ENCODE assay signal across 21 mouse cellular contexts in the genomic region with DNA sequence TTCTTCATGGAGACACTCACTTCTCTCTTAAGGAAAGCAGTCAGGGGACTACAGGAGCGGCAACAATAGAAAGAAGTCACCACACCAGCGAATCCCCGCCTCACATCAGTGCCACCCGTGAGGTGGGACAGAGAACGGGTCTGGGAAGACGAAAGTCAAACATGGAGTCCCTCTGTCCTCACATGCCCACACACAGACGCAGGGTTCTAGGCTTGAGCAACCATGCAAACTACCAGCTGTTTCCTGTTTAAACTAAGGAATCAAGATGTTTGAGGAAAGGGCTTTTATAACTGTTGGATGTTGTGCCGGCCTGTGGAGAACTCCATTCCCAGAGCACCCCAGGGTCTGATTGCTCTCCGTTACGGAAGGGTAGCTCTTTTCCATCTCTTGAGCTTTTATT.
DNase-seq lines count a peak whose midpoint lies in the region; ATAC-seq and TF ChIP-seq lines count a peak whose summit lies in the region.
"Had no signal": no experiment of that assay in that cellular context is flagged by ENCODE, and none has a peak within 500 bp of the region (broad histone marks: within the 10 kb centered on the region; RNA-seq: fewer than 3 reads in every experiment).

No protein-coding gene starts in this region.

- H3K9ac ChIP-seq in limb, embryonic 12.5 days (replicated peaks) = no peak overlapping the region
- H3K9ac ChIP-seq: embryonic facial prominence, embryonic 12.5 days; forebrain, embryonic 15.5 days; hindbrain, embryonic 12.5 days had no signal

- H3K4me1 ChIP-seq in spleen, adult 2 months (ENCODE audit: control insufficient read depth, insufficient read depth, insufficient read length) = peaks cover 22% of the 10 kb centered on the region
- H3K4me1 ChIP-seq in bone marrow, adult 2 months (ENCODE audit: control insufficient read depth, insufficient read depth, low read length) = peaks cover 11% of the 10 kb centered on the region
- H3K4me1 ChIP-seq in limb, embryonic 12.5 days (replicated peaks) = peaks cover 65% of the 10 kb centered on the region
- H3K4me1 ChIP-seq: forebrain, embryonic 15.5 days had no signal

- H3K27ac ChIP-seq in spleen, adult 2 months (ENCODE audit: insufficient read depth, low read length) = no peak overlapping the region
- peak overlapping the region; percentile 62 for H3K27ac ChIP-seq in bone marrow, adult 2 months (ENCODE audit: control insufficient read depth, insufficient read depth, low read depth, low read length, poor library complexity)
- peak overlapping the region; percentile 23; the same call in 1 of the 2 replicates for H3K27ac ChIP-seq in limb, embryonic 12.5 days
- H3K27ac ChIP-seq: embryonic facial prominence, embryonic 12.5 days; forebrain, embryonic 15.5 days; heart, embryonic 10.5 days; hindbrain, embryonic 12.5 days had no signal

- no peaks in the 10 kb centered on the region for H3K9me3 ChIP-seq in limb, embryonic 12.5 days
- H3K9me3 ChIP-seq: embryonic facial prominence, embryonic 12.5 days; forebrain, embryonic 15.5 days; heart, embryonic 10.5 days; hindbrain, embryonic 12.5 days had no signal

- H3K36me3 ChIP-seq in spleen, adult 2 months (ENCODE audit: control insufficient read depth, insufficient read depth, low read length) = no peaks in the 10 kb centered on the region
- H3K36me3 ChIP-seq in limb, embryonic 12.5 days = no peaks in the 10 kb centered on the region
- no peaks in the 10 kb centered on the region for H3K36me3 ChIP-seq in splenic B cell, adult 2 months (ENCODE audit: control insufficient read depth, insufficient read depth, low read length, poor library complexity, severe bottlenecking)
- H3K36me3 ChIP-seq: embryonic facial prominence, embryonic 12.5 days; forebrain, embryonic 15.5 days; heart, embryonic 10.5 days; hindbrain, embryonic 12.5 days had no signal

- no peak for TF ChIP-seq CTCF in spleen, adult 2 months (IDR thresholded peaks at IDR 0.05; ENCODE audit: extremely low read depth, insufficient read depth, insufficient read length, insufficient replicate concordance)
- TF ChIP-seq CTCF in bone marrow, adult 2 months (IDR thresholded peaks at IDR 0.05; ENCODE audit: control insufficient read depth, insufficient read depth, low read length) = no peak

- TF ChIP-seq POLR2A in spleen, adult 2 months (IDR thresholded peaks at IDR 0.05; ENCODE audit: low read depth, low read length) = no peak
- no peak for TF ChIP-seq POLR2A in bone marrow, adult 2 months (IDR thresholded peaks at IDR 0.05; ENCODE audit: borderline replicate concordance, control insufficient read depth, low read depth, low read length)

- no peak overlapping the region for H3K4me3 ChIP-seq in spleen, adult 2 months (ENCODE audit: extremely low read depth, insufficient read depth, insufficient read length)
- H3K4me3 ChIP-seq in bone marrow, adult 2 months (replicated peaks; ENCODE audit: control insufficient read depth, low read depth, low read length) = no peak overlapping the region
- H3K4me3 ChIP-seq in limb, embryonic 12.5 days (replicated peaks) = no peak overlapping the region
- H3K4me3 ChIP-seq: embryonic facial prominence, embryonic 12.5 days; forebrain, embryonic 15.5 days; heart, embryonic 10.5 days; hindbrain, embryonic 12.5 days had no signal

- no peak overlapping the region for H3K4me2 ChIP-seq in limb, embryonic 12.5 days
- H3K4me2 ChIP-seq: embryonic facial prominence, embryonic 12.5 days; forebrain, embryonic 15.5 days; hindbrain, embryonic 12.5 days had no signal

- no peaks in the 10 kb centered on the region for H3K27me3 ChIP-seq in spleen, adult 2 months (ENCODE audit: control insufficient read depth, insufficient read depth, low read length)
- H3K27me3 ChIP-seq in limb, embryonic 12.5 days = no peaks in the 10 kb centered on the region; the same call in 1 of the 2 replicates
- no peaks in the 10 kb centered on the region for H3K27me3 ChIP-seq in splenic B cell, adult 2 months (ENCODE audit: control insufficient read depth, insufficient read depth, low read length, poor library complexity, severe bottlenecking)
- H3K27me3 ChIP-seq: embryonic facial prominence, embryonic 12.5 days; forebrain, embryonic 15.5 days; hindbrain, embryonic 12.5 days had no signal

- no peak for ATAC-seq in limb, embryonic 12.5 days (ENCODE audit: insufficient number of reproducible peaks, insufficient read depth, low FRiP score, low TSS enrichment, low read depth)
- ATAC-seq: activated CD4-positive, CD25-positive, alpha-beta regulatory T cell, adult 4 months; CD4-positive, CD25-positive, alpha-beta regulatory T cell, adult 4 months; forebrain, embryonic 15.5 days; hindbrain, embryonic 16.5 days had no signal

- peak; percentile 7 to 41 for DNase-seq in spleen, adult 2 months (ENCODE audit: low read depth in 1 of 2, low spot score in 2 of 2)
- no peak for DNase-seq in spleen, adult 18-20 months
- DNase-seq in splenic B cell, adult 2 months (ENCODE audit: low read depth, low spot score) = peak; percentile 70
- DNase-seq in right cerebral cortex, postnatal 25 days = no peak
- DNase-seq in testis, postnatal 10 days (ENCODE audit: low spot score) = no peak
- DNase-seq: adrenal gland, postnatal 25 days; cerebellum, adult 8-10 months; cerebellum, postnatal 25 days; gastrocnemius, postnatal 36 days; heart, adult 18-20 months; heart, postnatal 10 days; heart, postnatal 4 days had no signal

- WGBS in spleen, adult 2 months = 41% methylated on average over 10 of the region's 10 CpGs
- WGBS in bone marrow, adult 2 months = 51% methylated on average over 10 of the region's 10 CpGs
- WGBS in limb, embryonic 12.5 days = 75% methylated on average over 10 of the region's 10 CpGs

Comparison
In these comparisons a context has a peak if more than half of its experiments do, and no peak if none do; other contexts are left out.
1. DNase-seq: peak in spleen, adult 2 months (2 of 2) and splenic B cell, adult 2 months (single experiment); none in spleen, adult 18-20 months (0 of 2), right cerebral cortex, postnatal 25 days (single experiment) and testis, postnatal 10 days (single experiment).